Mouse (Mus musculus) neural tube, embryonic 11.5 days (tissue): ENCODE results near the gene Slc44a1. TPM values are rescaled to one million over a fixed set of nuclear protein-coding genes. Genes with fewer than 3 reads are reported as not detected.

Source experiments
- ATAC-seq: fragments of 200-750 bp; cut with Nextera tagmentation; 2 replicates; pipeline ENCODE4 v1.8.0; 2017; ENCODE audit warnings: moderate number of reproducible peaks, mild to moderate bottlenecking, moderate TSS enrichment, moderate library complexity; ENCODE audit not compliant: insufficient read depth, low FRiP score, low TSS enrichment
- DNase-seq: peaks from one replicate; pipeline ENCODE4 v3.0.0-alpha.2; 2015; ENCODE audit warnings: low spot score
- H3K27ac ChIP-seq: fragments of 300-500 bp; sonication (generic); 2 replicates; pipeline ENCODE4 v1.5.1; 2014; ENCODE audit warnings: low read depth, mild to moderate bottlenecking, low read length
- H3K27me3 ChIP-seq: fragments of 300-500 bp; sonication (generic); 2 replicates; pipeline ENCODE4 v1.6.1; 2014; ENCODE audit warnings: mild to moderate bottlenecking, low read length, mixed read lengths; ENCODE audit not compliant: control insufficient read depth, insufficient read depth
- H3K36me3 ChIP-seq: fragments of 300-500 bp; sonication (generic); 2 replicates; pipeline ENCODE4 v1.6.1; 2014; ENCODE audit warnings: mild to moderate bottlenecking, low read length, moderate library complexity, mixed read lengths; ENCODE audit not compliant: control insufficient read depth, insufficient read depth
- H3K4me1 ChIP-seq: fragments of 300-500 bp; sonication (generic); 2 replicates; pipeline ENCODE4 v1.6.1; 2014; ENCODE audit warnings: low read length, mixed read lengths; ENCODE audit not compliant: control insufficient read depth, insufficient read depth
- H3K4me2 ChIP-seq: fragments of 300-500 bp; sonication (generic); 2 replicates; pipeline ENCODE4 v1.6.1; 2014; ENCODE audit warnings: low read depth, mild to moderate bottlenecking, moderate library complexity
- H3K4me3 ChIP-seq: fragments of 300-500 bp; sonication (generic); 2 replicates; pipeline ENCODE4 v1.5.1; 2014; ENCODE audit warnings: low read depth, low read length
- H3K9ac ChIP-seq: fragments of 300-500 bp; sonication (generic); 2 replicates; pipeline ENCODE4 v1.6.1; 2014; ENCODE audit warnings: mild to moderate bottlenecking, low read length
- H3K9me3 ChIP-seq: fragments of 300-500 bp; sonication (generic); 2 replicates; pipeline ENCODE4 v1.6.1; 2016; ENCODE audit warnings: low read length; ENCODE audit not compliant: control insufficient read depth
- WGBS: fragments of 180-500 bp; shearing (Covaris S2); extraction: QIAGEN DNeasy Blood & Tissue Kit; methylation state at CpG from one replicate; pipeline ENCODE4 v1.1.7; 2014; 5-methylcytosine and 5-hydroxymethylcytosine counted together
- polyA plus RNA-seq: library from polyadenylated mRNA; unstranded; fragments of >200 nt; fragmentation: Nextera tagmentation; extraction: Ambion mirVana; gene quantifications from 2 replicates; pipeline ENCODE4 v1.2.1, GENCODE M21; 2014

Gene Slc44a1
- polyA plus RNA-seq, 1 experiment from 2014 or later, result 21.7 TPM

- Histone ChIP-seq H3K4me3 (no peak overlapping the region), H3K4me1 (0 out of 2 replicates have a peak, but pooled peaks cover 2% of the 10 kb centered on the region), H3K36me3 (no peaks in the 10 kb centered on the region), H3K4me2 (no peak overlapping the region), H3K27me3 (no peaks in the 10 kb centered on the region), H3K9me3 (no peaks in the 10 kb centered on the region), H3K9ac (no peak overlapping the region), H3K27ac (no peak overlapping the region)
- DNase-seq, result no peak
- no peak for ATAC-seq
Measured at GRCm38 (mm10) chr4:53474109-53474508, 33.9 kb downstream of the Slc44a1 start.

- Histone ChIP-seq H3K9ac (no peak overlapping the region), H3K27ac (no peak overlapping the region), H3K9me3 (no peaks in the 10 kb centered on the region), H3K4me1 (0 out of 2 replicates have a peak, but pooled peaks cover 2% of the 10 kb centered on the region), H3K4me3 (no peak overlapping the region), H3K4me2 (no peak overlapping the region), H3K36me3 (no peaks in the 10 kb centered on the region), H3K27me3 (no peaks in the 10 kb centered on the region)
- ATAC-seq, result no peak
- no peak for DNase-seq
- 85% methylated on average over 20 of the region's 20 CpGs for WGBS
Measured at GRCm38 (mm10) chr4:53475230-53475952, 35.2 kb downstream of the Slc44a1 start.

- Histone ChIP-seq H3K9me3 (no peaks in the 10 kb centered on the region), H3K4me2 (no peak overlapping the region), H3K9ac (no peak overlapping the region), H3K4me3 (no peak overlapping the region), H3K27me3 (no peaks in the 10 kb centered on the region), H3K4me1 (0 out of 2 replicates have a peak, but pooled peaks cover 2% of the 10 kb centered on the region), H3K36me3 (no peaks in the 10 kb centered on the region), H3K27ac (no peak overlapping the region)
- ATAC-seq (no peak), DNase-seq (no peak)
- 83% methylated on average over 4 of the region's 4 CpGs for WGBS
Measured at GRCm38 (mm10) chr4:53478644-53479043, 38.4 kb downstream of the Slc44a1 start.

- Histone ChIP-seq H3K9ac (no peak overlapping the region), H3K4me1 (no peaks in the 10 kb centered on the region; the same call in 1 of the 2 replicates), H3K9me3 (no peaks in the 10 kb centered on the region), H3K4me2 (no peak overlapping the region), H3K36me3 (no peaks in the 10 kb centered on the region), H3K27me3 (no peaks in the 10 kb centered on the region), H3K27ac (no peak overlapping the region), H3K4me3 (no peak overlapping the region)
- DNase-seq (no peak), ATAC-seq (no peak)
- WGBS, result 73% methylated on average over 12 of the region's 12 CpGs
Measured at GRCm38 (mm10) chr4:53487216-53488188, 47.3 kb downstream of the Slc44a1 start.

GRCm38 (mm10) chr4:53488803-53489202, 48.6 kb downstream of the Slc44a1 start:
- H3K4me1 ChIP-seq, result no peaks in the 10 kb centered on the region; the same call in 1 of the 2 replicates
- ATAC-seq (no peak), DNase-seq (no peak)
- WGBS, result 89% methylated on average over 5 of the region's 5 CpGs
- no peaks in the 10 kb centered on the region for H3K27me3 ChIP-seq
- H3K27ac ChIP-seq, result no peak overlapping the region
- no peaks in the 10 kb centered on the region for H3K9me3 ChIP-seq
- no peak overlapping the region for H3K4me3 ChIP-seq
- H3K36me3 ChIP-seq, result no peaks in the 10 kb centered on the region
- H3K9ac ChIP-seq, result no peak overlapping the region
- H3K4me2 ChIP-seq, result no peak overlapping the region

- Histone ChIP-seq H3K4me3 (no peak overlapping the region), H3K4me2 (no peak overlapping the region), H3K27me3 (no peaks in the 10 kb centered on the region), H3K27ac (no peak overlapping the region), H3K4me1 (no peaks in the 10 kb centered on the region; the same call in 1 of the 2 replicates), H3K9ac (no peak overlapping the region), H3K36me3 (no peaks in the 10 kb centered on the region), H3K9me3 (no peaks in the 10 kb centered on the region)
- WGBS, result 85% methylated on average over 7 of the region's 7 CpGs
- ATAC-seq, result no peak
- DNase-seq, result no peak
Measured at GRCm38 (mm10) chr4:53490371-53490770, 50.2 kb downstream of the Slc44a1 start.

GRCm38 (mm10) chr4:53491269-53491668, 51.1 kb downstream of the Slc44a1 start:
- no peak overlapping the region for H3K4me2 ChIP-seq
- no peaks in the 10 kb centered on the region for H3K36me3 ChIP-seq
- no peak overlapping the region for H3K4me3 ChIP-seq
- H3K27ac ChIP-seq, result no peak overlapping the region
- WGBS, result 64% methylated on average over 4 of the region's 4 CpGs
- no peaks in the 10 kb centered on the region; the same call in 1 of the 2 replicates for H3K4me1 ChIP-seq
- H3K9me3 ChIP-seq, result no peaks in the 10 kb centered on the region
- no peak overlapping the region for H3K9ac ChIP-seq
- DNase-seq (no peak), ATAC-seq (no peak)
- H3K27me3 ChIP-seq, result no peaks in the 10 kb centered on the region

- no peak for ATAC-seq
- H3K9me3 ChIP-seq, result no peaks in the 10 kb centered on the region
- 78% methylated on average over 2 of the region's 2 CpGs for WGBS
Measured at GRCm38 (mm10) chr4:53495646-53496045, 55.4 kb downstream of the Slc44a1 start.

More at GRCm38 (mm10) chr4:53495646-53496045, 55.4 kb downstream of the Slc44a1 start:
- H3K36me3 ChIP-seq, result no peaks in the 10 kb centered on the region
- no peak overlapping the region for H3K4me3 ChIP-seq
- no peak overlapping the region for H3K27ac ChIP-seq
- H3K9ac ChIP-seq, result no peak overlapping the region
- no peaks in the 10 kb centered on the region for H3K27me3 ChIP-seq
- no peak for DNase-seq
- no peak overlapping the region for H3K4me2 ChIP-seq
- H3K4me1 ChIP-seq, result no peaks in the 10 kb centered on the region
